ENCODE assay signal across 8 mouse cellular contexts in the genomic region with DNA sequence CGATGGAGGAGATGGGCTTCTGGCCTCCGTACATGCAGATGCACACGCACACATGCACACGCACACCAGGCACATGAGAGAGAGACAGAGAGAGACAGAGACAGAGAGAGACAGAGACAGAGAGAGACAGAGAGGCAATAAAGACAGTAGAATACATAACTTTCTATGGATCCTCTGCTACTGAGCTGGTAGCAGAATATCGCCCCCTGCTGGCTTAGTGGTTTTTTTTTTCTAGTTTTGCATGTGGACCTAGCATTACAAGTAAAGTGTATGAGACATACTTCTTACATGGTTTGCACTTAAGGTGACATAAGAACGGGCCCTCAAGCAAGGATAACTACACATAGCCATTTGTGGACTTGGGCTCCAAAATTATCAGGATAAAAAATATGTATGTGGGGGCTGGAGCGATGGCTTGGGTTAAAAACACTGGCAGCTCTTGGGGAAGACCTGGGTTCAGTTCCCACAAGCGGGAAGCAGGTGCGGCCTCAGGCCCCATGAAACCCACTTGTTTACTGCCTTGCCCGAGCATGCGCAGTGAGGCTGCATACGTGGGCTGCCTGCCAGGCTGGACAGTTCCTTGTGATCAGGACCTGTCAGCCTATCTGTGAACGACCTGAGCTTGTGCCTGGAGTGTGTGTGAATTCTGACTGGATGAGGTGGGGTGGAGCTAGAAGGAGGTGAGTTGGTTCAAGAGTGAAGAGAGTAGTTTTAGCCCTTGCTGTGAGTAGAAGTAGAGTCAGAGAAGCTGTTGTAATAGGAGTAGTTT.
A peak's percentile ranks its signal among the peaks of the same experiment; 100 is the strongest.
DNase-seq lines count a peak whose midpoint lies in the region; ATAC-seq lines count a peak whose summit lies in the region.

No protein-coding gene starts in this region.

- 0 out of 2 replicates have a peak, but pooled peaks have one; percentile 38 for ATAC-seq in frontal cortex, adult (ENCODE audit: low TSS enrichment)
- ATAC-seq in granulocyte monocyte progenitor cell, adult 5-6 weeks (replicated peaks; ENCODE audit: poor library complexity, severe bottlenecking): peak; percentile 72

- DNase-seq in frontal cortex, postnatal 10 days (ENCODE audit: low spot score in 2 of 2): no peak
- DNase-seq in ovary, postnatal 14 days (ENCODE audit: low spot score): peak; percentile 48
- no peak for DNase-seq in ovary, adult 18-20 months (ENCODE audit: low spot score)
- DNase-seq in c-Kit-positive CD71-negative TER-119-negative erythroid progenitor cells, embryonic 14.5 days (ENCODE audit: low read depth): peak; percentile 35
- DNase-seq in lung, postnatal 25 days (ENCODE audit: low spot score): peak; percentile 48
- peak; percentile 61 for DNase-seq in thymus, postnatal 4 days

Comparison
In these comparisons a context has a peak if more than half of its experiments do, and no peak if none do; other contexts are left out.
1. DNase-seq: peak in ovary, postnatal 14 days (single experiment), c-Kit-positive CD71-negative TER-119-negative erythroid progenitor cells, embryonic 14.5 days (single experiment), lung, postnatal 25 days (single experiment) and thymus, postnatal 4 days (single experiment); none in frontal cortex, postnatal 10 days (0 of 2) and ovary, adult 18-20 months (single experiment).